Mouse (Mus musculus) small intestine, adult 2 months (tissue): ENCODE data around the gene Gm20388. TPM values are rescaled to one million over a fixed set of nuclear protein-coding genes. Genes with fewer than 3 reads are reported as not detected.

ENCODE experiments used
- H3K27ac ChIP-seq: fragments of 200-500 bp; 2 replicates; pipeline ENCODE4 v1.5.1; 2012; ENCODE audit warnings: low read depth, low read length, control low read depth, inconsistent platforms; ENCODE audit not compliant: insufficient read depth
- H3K27me3 ChIP-seq: fragments of 200-500 bp; 2 replicates; pipeline ENCODE4 v1.6.1; 2012; ENCODE audit warnings: mild to moderate bottlenecking, moderate library complexity, low read length, inconsistent platforms; ENCODE audit not compliant: control insufficient read depth, insufficient read depth
- H3K36me3 ChIP-seq: fragments of 200-500 bp; 2 replicates; pipeline ENCODE4 v1.6.1; 2012; ENCODE audit warnings: mild to moderate bottlenecking, low read length, control low read depth, inconsistent platforms; ENCODE audit not compliant: control insufficient read depth, insufficient read depth
- H3K4me1 ChIP-seq: fragments of 200-500 bp; 2 replicates; pipeline ENCODE4 v1.6.1; 2012; ENCODE audit warnings: low read length, inconsistent platforms, mixed read lengths; ENCODE audit not compliant: control insufficient read depth, insufficient read depth, insufficient read length
- H3K4me3 ChIP-seq: fragments of 200-500 bp; 2 replicates; pipeline ENCODE4 v1.5.1; 2012; ENCODE audit warnings: low read depth, mild to moderate bottlenecking, control low read depth, inconsistent platforms, low read length, moderate library complexity
- CTCF ChIP-seq: fragments of 200-500 bp; IDR thresholded peaks from 2 replicates; pipeline ENCODE4 v1.5.1; 2012; ENCODE audit warnings: low read depth, mild to moderate bottlenecking, control low read depth, inconsistent platforms, low read length, moderate library complexity, mixed read lengths; ENCODE audit not compliant: insufficient replicate concordance, insufficient read length; ENCODE audit errors: extremely low read depth
- POLR2A ChIP-seq: fragments of 200-500 bp; IDR thresholded peaks from 2 replicates; pipeline ENCODE4 v1.6.1; 2012; ENCODE audit warnings: low read depth, mild to moderate bottlenecking, control low read depth, inconsistent platforms, low read length, moderate library complexity
- WGBS: fragments of 180-500 bp; shearing (Covaris S2); methylation state at CpG from one replicate; pipeline ENCODE4 v1.1.7; 2018; 5-methylcytosine and 5-hydroxymethylcytosine counted together
- polyA plus RNA-seq: library from polyadenylated mRNA; depleted of rRNA; stranded (reverse); fragments of >200 nt; gene quantifications from 2 replicates; pipeline ENCODE4 v1.2.3, GENCODE M21; 2012

The Gm20388 gene
- polyA plus RNA-seq, 1 experiment, result 37.3 TPM

GRCm38 (mm10) chr8:124252533-124252950 is 4341.9 kb downstream of the Gm20388 start:
- Histone ChIP-seq H3K4me3 (no peak overlapping the region), H3K27ac (no peak overlapping the region), H3K36me3 (no peaks in the 10 kb centered on the region), H3K4me1 (peaks cover 24% of the 10 kb centered on the region), H3K27me3 (no peaks in the 10 kb centered on the region)
- TF ChIP-seq POLR2A (no peak), CTCF (no peak)
- 80% methylated on average over 5 of the region's 5 CpGs for WGBS

DNA sequence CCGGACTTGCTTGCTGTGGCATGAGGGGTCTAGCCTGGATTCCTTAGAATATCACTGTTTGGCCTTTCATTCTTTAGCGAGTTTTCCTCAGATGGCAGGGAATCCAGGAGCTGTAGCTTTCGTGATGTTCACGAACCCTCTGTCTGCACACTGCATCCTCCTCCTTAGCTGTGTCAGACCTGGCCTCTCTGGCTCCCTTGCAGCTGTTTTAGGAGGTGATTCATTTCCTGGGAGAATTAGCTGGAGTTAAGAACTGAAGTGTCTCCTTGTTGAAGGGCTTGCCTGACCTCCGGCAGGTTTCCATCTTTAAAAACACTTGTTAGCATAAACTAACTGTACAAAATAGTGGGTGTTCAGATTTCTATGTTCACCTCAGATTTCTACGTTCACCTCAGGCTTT is 4343.3 kb downstream of the Gm20388 start:
- H3K4me1 ChIP-seq, result peaks cover 20% of the 10 kb centered on the region
- WGBS, result 85% methylated on average over 6 of the region's 6 CpGs
- TF ChIP-seq CTCF, result no peak
- no peaks in the 10 kb centered on the region for H3K36me3 ChIP-seq
- H3K27ac ChIP-seq, result no peak overlapping the region
- H3K4me3 ChIP-seq, result no peak overlapping the region
- H3K27me3 ChIP-seq, result no peaks in the 10 kb centered on the region

- TF ChIP-seq CTCF (no peak), POLR2A (no peak)
- H3K36me3 ChIP-seq, result no peaks in the 10 kb centered on the region
- H3K27me3 ChIP-seq, result no peaks in the 10 kb centered on the region
- H3K27ac ChIP-seq, result no peak overlapping the region
- 75% methylated on average over 9 of the region's 9 CpGs for WGBS
- H3K4me3 ChIP-seq, result no peak overlapping the region
- peaks cover 13% of the 10 kb centered on the region; the same call in 1 of the 2 replicates for H3K4me1 ChIP-seq
Measured at GRCm38 (mm10) chr8:124256841-124257240, 4346.2 kb downstream of the Gm20388 start.

- H3K4me3 ChIP-seq, result no peak overlapping the region
- whole genome bisulfite sequencing, result 17% methylated on average over 10 of the region's 10 CpGs
- no peak overlapping the region for H3K27ac ChIP-seq
- TF ChIP-seq POLR2A (no peak), CTCF (no peak)
- H3K36me3 ChIP-seq, result no peaks in the 10 kb centered on the region
- no peaks in the 10 kb centered on the region for H3K27me3 ChIP-seq
- H3K4me1 ChIP-seq, result peaks cover 13% of the 10 kb centered on the region; the same call in 1 of the 2 replicates
Measured at GRCm38 (mm10) chr8:124257363-124257762, 4346.7 kb downstream of the Gm20388 start.

GRCm38 (mm10) chr8:124259146-124259545 is 4348.5 kb downstream of the Gm20388 start:
- WGBS, result 79% methylated on average over 4 of the region's 4 CpGs
- H3K36me3 ChIP-seq, result no peaks in the 10 kb centered on the region
- peaks cover 13% of the 10 kb centered on the region; the same call in 1 of the 2 replicates for H3K4me1 ChIP-seq
- H3K27ac ChIP-seq, result no peak overlapping the region
- no peaks in the 10 kb centered on the region for H3K27me3 ChIP-seq
- H3K4me3 ChIP-seq, result no peak overlapping the region
- TF ChIP-seq CTCF (no peak), POLR2A (no peak)

GRCm38 (mm10) chr8:124259925-124260324 is 4349.3 kb downstream of the Gm20388 start:
- no peak for TF ChIP-seq POLR2A
- TF ChIP-seq CTCF, result no peak
- no peaks in the 10 kb centered on the region for H3K27me3 ChIP-seq
- no peak overlapping the region for H3K4me3 ChIP-seq
- H3K36me3 ChIP-seq, result no peaks in the 10 kb centered on the region
- H3K27ac ChIP-seq, result no peak overlapping the region
- 93% methylated on average over 7 of the region's 7 CpGs for WGBS
- H3K4me1 ChIP-seq, result peaks cover 18% of the 10 kb centered on the region

- 80% methylated on average over 12 of the region's 12 CpGs for WGBS
- Histone ChIP-seq H3K4me1 (peaks cover 23% of the 10 kb centered on the region), H3K27me3 (no peaks in the 10 kb centered on the region), H3K27ac (no peak overlapping the region), H3K4me3 (no peak overlapping the region), H3K36me3 (no peaks in the 10 kb centered on the region)
- TF ChIP-seq CTCF (no peak), POLR2A (no peak)
Measured at GRCm38 (mm10) chr8:124260371-124260770, 4349.7 kb downstream of the Gm20388 start.
